Mouse (Mus musculus): ENCODE measurements at regions not wholly inside any gene's neighbourhood (a gene's known extent, or its start where the extent isn't known, plus 50 kb on each side); places are given as distances from the start of the nearest gene placed in this dataset.

DNA sequence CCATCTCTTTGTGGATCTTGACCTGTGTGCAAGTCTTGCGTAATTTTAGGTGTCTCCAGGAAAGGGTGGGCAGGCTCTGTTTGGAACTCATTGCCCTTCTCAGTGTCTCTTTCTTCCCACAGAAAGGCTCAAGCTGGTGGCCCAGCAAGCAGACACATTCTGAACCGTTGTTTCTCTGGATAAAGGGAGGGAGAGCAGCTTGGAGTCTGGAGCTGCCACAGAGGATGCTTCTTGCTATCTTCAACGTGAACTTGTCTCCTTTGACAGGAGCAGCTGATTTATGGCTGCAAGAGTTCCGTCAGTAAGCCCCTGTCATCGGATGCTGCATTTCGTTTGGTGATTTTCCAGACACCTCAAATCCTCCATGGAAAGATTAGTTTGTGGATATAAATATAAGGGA, 254.2 kb upstream of the Gm12728 start:
- no peak for TF ChIP-seq POLR2A (IDR thresholded peaks at IDR 0.05; ENCODE audit: insufficient read length, low read depth)
- no peak for TF ChIP-seq USF1 (IDR thresholded peaks at IDR 0.05; ENCODE audit: low read depth)
- TF ChIP-seq TCF12 (IDR thresholded peaks at IDR 0.05; ENCODE audit: insufficient read depth, poor library complexity, severe bottlenecking): no peak
- no peak for TF ChIP-seq MAX (IDR thresholded peaks at IDR 0.05; ENCODE audit: low read depth)
- no peak for TF ChIP-seq CEBPB (IDR thresholded peaks at IDR 0.05; ENCODE audit: insufficient read depth, poor library complexity, severe bottlenecking)

All from myocyte (in vitro differentiated cells).